Mouse (Mus musculus) liver, embryonic 14.5 days (tissue): ENCODE measurements around the gene Wnk2.

Source experiments
- CTCF ChIP-seq: IDR thresholded peaks from 2 replicates; pipeline ENCODE4 v1.5.1; 2016; ENCODE audit warnings: antibody characterized with exemption, low read depth, control low read depth
- EP300 ChIP-seq: IDR thresholded peaks from 2 replicates; pipeline ENCODE4 v1.6.1; 2016; ENCODE audit warnings: antibody characterized with exemption, low read depth

- no peak for TF ChIP-seq CTCF
- no peak for TF ChIP-seq EP300
These were observed 48.4 kb upstream of the Wnk2 start for GRCm38 (mm10) chr13:49196211-49196610.
